Mouse (Mus musculus) hindbrain, embryonic 15.5 days (tissue): ENCODE measurements around the gene Rnft2. TPM values are rescaled to one million over a fixed set of nuclear protein-coding genes. Genes with fewer than 3 reads are reported as not detected.
A peak's percentile ranks its signal among the peaks of the same experiment; 100 is the strongest.

ENCODE experiments used
- ATAC-seq: fragments of 200-750 bp; cut with Nextera tagmentation; 2 replicates; pipeline ENCODE4 v1.8.0; 2017; ENCODE audit warnings: low read depth, moderate number of reproducible peaks, moderate TSS enrichment; ENCODE audit not compliant: low FRiP score
- H3K27ac ChIP-seq: fragments of 300-500 bp; sonication (generic); replicated peaks from 2 replicates; pipeline ENCODE4 v1.5.1; 2015; ENCODE audit warnings: mild to moderate bottlenecking, inconsistent platforms
- H3K27me3 ChIP-seq: fragments of 300-500 bp; sonication (generic); 2 replicates; pipeline ENCODE4 v1.6.1; 2015; ENCODE audit warnings: control low read depth, inconsistent platforms
- H3K36me3 ChIP-seq: fragments of 300-500 bp; sonication (generic); 2 replicates; pipeline ENCODE4 v1.6.1; 2015; ENCODE audit warnings: control low read depth, inconsistent platforms
- H3K4me1 ChIP-seq: fragments of 300-500 bp; sonication (generic); replicated peaks from 2 replicates; pipeline ENCODE4 v1.6.1; 2015; ENCODE audit warnings: control low read depth, inconsistent platforms
- H3K4me2 ChIP-seq: fragments of 300-500 bp; sonication (generic); 2 replicates; pipeline ENCODE4 v1.6.1; 2015; ENCODE audit warnings: moderate library complexity, mild to moderate bottlenecking, inconsistent platforms
- H3K4me3 ChIP-seq: fragments of 300-500 bp; sonication (generic); 2 replicates; pipeline ENCODE4 v1.5.1; 2015; ENCODE audit warnings: mild to moderate bottlenecking, inconsistent platforms
- H3K9ac ChIP-seq: fragments of 300-500 bp; sonication (generic); 2 replicates; pipeline ENCODE4 v1.6.1; 2015; ENCODE audit warnings: inconsistent platforms
- H3K9me3 ChIP-seq: fragments of 300-500 bp; sonication (generic); 2 replicates; pipeline ENCODE4 v1.6.1; 2016; ENCODE audit warnings: control low read depth, inconsistent platforms
- WGBS: fragments of 180-500 bp; shearing (Covaris S2); methylation state at CpG from one replicate; pipeline ENCODE4 v1.1.7; 2015; 5-methylcytosine and 5-hydroxymethylcytosine counted together
- polyA plus RNA-seq: library from polyadenylated mRNA; unstranded; fragments of >200 nt; fragmentation: Nextera tagmentation; extraction: Ambion mirVana; gene quantifications from 2 replicates; pipeline ENCODE4 v1.2.1, GENCODE M21; 2015

Rnft2 gene
- polyA plus RNA-seq, 1 experiment from 2014 or later = 13.6 TPM

GRCm38 (mm10) chr5:118169222-118170221, 75.4 kb downstream of the Rnft2 start:
- Histone ChIP-seq H3K36me3 (no peaks in the 10 kb centered on the region), H3K27ac (no peak overlapping the region), H3K27me3 (peaks cover 48% of the 10 kb centered on the region), H3K9ac (peak overlapping the region; percentile 74), H3K9me3 (no peaks in the 10 kb centered on the region), H3K4me3 (peak overlapping the region; percentile 63), H3K4me1 (peaks cover 36% of the 10 kb centered on the region), H3K4me2 (peak overlapping the region; percentile 98)
- WGBS = under 1% methylated on average over 81 of the region's 117 CpGs
- ATAC-seq = peak; percentile 59

- H3K4me3 ChIP-seq = no peak overlapping the region
- no peaks in the 10 kb centered on the region for H3K9me3 ChIP-seq
- H3K4me2 ChIP-seq = no peak overlapping the region
- H3K9ac ChIP-seq = no peak overlapping the region
- H3K4me1 ChIP-seq = peaks cover 33% of the 10 kb centered on the region
- H3K36me3 ChIP-seq = no peaks in the 10 kb centered on the region
- no peak for ATAC-seq
- H3K27ac ChIP-seq = no peak overlapping the region
- H3K27me3 ChIP-seq = peaks cover 35% of the 10 kb centered on the region
- WGBS = 46% methylated on average over 8 of the region's 8 CpGs
Measured at GRCm38 (mm10) chr5:118167561-118167995, 77.3 kb downstream of the Rnft2 start.

- Histone ChIP-seq H3K27ac (no peak overlapping the region), H3K9ac (no peak overlapping the region), H3K4me3 (no peak overlapping the region), H3K27me3 (peaks cover 31% of the 10 kb centered on the region), H3K9me3 (no peaks in the 10 kb centered on the region), H3K36me3 (no peaks in the 10 kb centered on the region), H3K4me2 (no peak overlapping the region), H3K4me1 (peaks cover 16% of the 10 kb centered on the region; the same call in 1 of the 2 replicates)
- no peak for ATAC-seq
Measured at GRCm38 (mm10) chr5:118165462-118165861, 79.5 kb downstream of the Rnft2 start.

DNA sequence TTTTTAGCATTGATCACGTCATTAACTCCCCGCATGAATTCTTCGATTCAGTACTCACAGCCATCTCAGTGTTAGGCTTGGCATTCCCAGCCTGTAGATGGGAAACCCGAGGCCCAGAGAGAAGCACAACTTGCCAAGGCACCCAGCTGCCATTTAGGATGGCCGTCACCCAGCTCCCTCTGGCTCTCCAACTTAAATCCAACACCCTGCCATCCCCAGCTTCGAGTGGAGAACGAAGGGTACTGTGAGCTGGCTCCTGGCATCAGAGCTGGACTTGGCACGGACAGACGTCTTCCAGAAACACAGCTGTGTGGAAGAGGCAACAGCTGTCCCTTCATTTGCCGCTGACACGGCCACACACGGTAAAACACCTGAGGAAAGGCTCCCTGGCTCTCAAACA, 80.3 kb downstream of the Rnft2 start, which contains the start of gene Hrk:
TSS of gene Hrk (plus strand) at position 68 of the 400 bp plus-strand sequence.
- Histone ChIP-seq H3K4me2 (no peak within 1 kb of the TSS), H3K9me3 (no peaks in the 10 kb centered on the region), H3K4me1 (peaks cover 10% of the 10 kb centered on the region; the same call in 1 of the 2 replicates), H3K27me3 (peaks cover 29% of the 10 kb centered on the region), H3K4me3 (no peak within 1 kb of the TSS), H3K27ac (no peak within 1 kb of the TSS), H3K9ac (no peak within 1 kb of the TSS), H3K36me3 (no peaks in the 10 kb centered on the region)
- 58% methylated on average over 12 of the region's 12 CpGs for WGBS
- no peak for ATAC-seq

DNA sequence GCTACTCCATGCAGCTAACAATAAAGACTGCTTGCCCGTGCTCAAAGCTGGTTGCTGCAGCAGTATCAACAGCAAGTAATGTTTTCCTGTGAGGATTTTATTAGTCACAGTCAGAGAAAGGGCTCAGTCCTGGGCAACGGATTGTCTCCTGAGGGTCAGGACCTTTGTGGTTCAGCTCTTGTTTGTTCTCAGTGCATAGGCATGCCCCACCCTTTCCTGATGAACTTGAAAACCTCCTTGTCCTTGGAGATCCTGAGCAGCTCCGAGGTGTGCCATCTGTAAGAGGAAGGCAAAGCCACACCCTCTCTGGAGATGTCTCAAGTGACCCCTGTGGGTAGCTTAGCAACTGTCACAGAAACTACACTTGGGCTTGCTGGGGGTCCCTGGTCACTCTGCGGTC, 84.2 kb downstream of the Rnft2 start:
- Histone ChIP-seq H3K36me3 (no peaks in the 10 kb centered on the region), H3K4me1 (no peaks in the 10 kb centered on the region), H3K27ac (no peak overlapping the region), H3K4me3 (no peak overlapping the region), H3K9me3 (no peaks in the 10 kb centered on the region), H3K27me3 (peaks cover 16% of the 10 kb centered on the region), H3K4me2 (no peak overlapping the region), H3K9ac (no peak overlapping the region)
- no peak for ATAC-seq
- 44% methylated on average over 4 of the region's 4 CpGs for WGBS

GRCm38 (mm10) chr5:118156976-118157375, 87.9 kb downstream of the Rnft2 start:
- H3K36me3 ChIP-seq = no peaks in the 10 kb centered on the region
- no peak overlapping the region for H3K4me3 ChIP-seq
- no peaks in the 10 kb centered on the region for H3K9me3 ChIP-seq
- H3K27ac ChIP-seq = no peak overlapping the region
- WGBS = 62% methylated on average over 4 of the region's 4 CpGs
- peaks cover 24% of the 10 kb centered on the region for H3K4me1 ChIP-seq
- H3K9ac ChIP-seq = no peak overlapping the region
- H3K27me3 ChIP-seq = peaks cover 6% of the 10 kb centered on the region
- no peak overlapping the region for H3K4me2 ChIP-seq
- no peak for ATAC-seq

DNA sequence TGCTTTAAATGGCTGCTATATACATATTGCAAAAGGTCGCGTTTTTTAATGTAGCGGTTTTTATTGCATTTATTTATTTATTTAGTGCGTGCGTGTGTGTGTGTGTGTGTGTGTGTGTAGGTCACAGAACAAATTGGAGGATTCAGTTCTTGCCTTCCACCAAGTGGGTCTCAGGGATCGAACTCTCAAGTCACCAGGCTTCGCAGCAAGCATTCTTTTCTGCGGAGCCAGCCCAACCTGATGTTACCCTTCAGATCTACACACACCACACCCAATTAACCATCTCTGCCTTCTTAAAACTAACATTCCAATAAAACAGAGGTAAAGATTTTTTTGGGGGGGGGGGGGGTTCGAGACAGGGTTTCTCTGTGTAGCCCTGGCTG, 89.4 kb downstream of the Rnft2 start:
- Histone ChIP-seq H3K4me3 (peak overlapping the region; percentile 79), H3K36me3 (peaks cover 3% of the 10 kb centered on the region; the same call in 1 of the 2 replicates), H3K9me3 (no peaks in the 10 kb centered on the region), H3K4me2 (peak overlapping the region; percentile 80), H3K4me1 (peaks cover 25% of the 10 kb centered on the region), H3K9ac (peak overlapping the region; percentile 95; the same call in 1 of the 2 replicates), H3K27ac (peak overlapping the region; percentile 73; the same call in 1 of the 2 replicates), H3K27me3 (no peaks in the 10 kb centered on the region)
- no peak; the same call in 1 of the 2 replicates for ATAC-seq
- 19% methylated on average over 9 of the region's 9 CpGs for WGBS

- peaks cover 25% of the 10 kb centered on the region for H3K4me1 ChIP-seq
- peak within 1 kb of the TSS; percentile 95 for H3K9ac ChIP-seq
- peak within 1 kb of the TSS; percentile 80 for H3K4me2 ChIP-seq
- peak; percentile 90 for ATAC-seq
- under 1% methylated on average over 62 of the region's 67 CpGs for WGBS
- no peaks in the 10 kb centered on the region for H3K9me3 ChIP-seq
- H3K27me3 ChIP-seq = no peaks in the 10 kb centered on the region
- peak within 1 kb of the TSS; percentile 79 for H3K4me3 ChIP-seq
- peaks cover 3% of the 10 kb centered on the region; the same call in 1 of the 2 replicates for H3K36me3 ChIP-seq
- H3K27ac ChIP-seq = peak within 1 kb of the TSS; percentile 73
Measured at GRCm38 (mm10) chr5:118154839-118155564, 89.9 kb downstream of the Rnft2 start, which contains the start of gene Fbxw8. Fbxw8 (minus strand) TSS chr5:118155464.

DNA sequence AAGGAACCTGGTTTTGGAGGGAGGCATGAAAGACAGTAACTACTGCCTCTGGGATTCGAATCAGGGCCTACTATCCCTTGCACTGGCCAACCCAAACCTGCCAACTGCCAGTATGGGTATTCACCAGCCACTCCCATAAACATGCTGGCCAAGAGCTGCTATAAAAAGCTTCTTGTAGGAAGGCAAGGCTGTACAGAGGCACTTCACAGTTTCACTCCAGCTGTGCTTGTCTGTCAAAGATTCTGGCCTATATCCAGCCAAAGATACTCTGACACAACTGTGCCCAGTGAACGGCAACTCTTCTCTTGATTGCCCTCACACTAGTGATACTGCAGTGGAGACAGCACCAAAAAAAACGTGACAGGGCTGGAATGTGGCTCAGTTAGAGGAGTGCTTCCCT, 95.2 kb downstream of the Rnft2 start:
- Histone ChIP-seq H3K4me1 (peaks cover 53% of the 10 kb centered on the region), H3K27ac (no peak overlapping the region)

DNA sequence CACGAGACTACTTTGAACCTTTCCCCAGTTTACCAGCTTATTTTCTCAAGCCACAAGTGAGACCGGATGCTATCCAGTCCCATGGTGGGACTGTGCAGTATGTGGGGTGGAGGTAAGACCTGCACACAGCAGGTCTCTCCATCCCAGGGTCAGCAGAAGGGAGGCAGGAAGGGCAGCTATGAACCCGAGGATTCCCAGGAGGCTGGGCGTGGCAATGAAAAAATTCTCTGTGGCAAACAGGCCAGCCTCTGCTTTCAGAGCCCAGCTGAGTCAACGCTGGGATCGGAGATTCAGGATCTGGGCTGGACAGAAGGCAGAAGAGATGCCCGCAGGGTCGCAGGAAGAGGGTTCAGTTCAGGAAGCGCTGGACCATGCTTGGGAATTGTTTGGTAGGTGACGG, 97.7 kb downstream of the Rnft2 start:
- 0 out of 2 replicates have a peak overlapping the region, but pooled peaks have one; percentile 60 for H3K27ac ChIP-seq
- H3K4me2 ChIP-seq = no peak overlapping the region
- H3K4me3 ChIP-seq = no peak overlapping the region
- H3K27me3 ChIP-seq = no peaks in the 10 kb centered on the region
- H3K9ac ChIP-seq = no peak overlapping the region
- H3K36me3 ChIP-seq = peaks cover 5% of the 10 kb centered on the region; the same call in 1 of the 2 replicates
- 81% methylated on average over 10 of the region's 10 CpGs for WGBS
- no peak for ATAC-seq
- H3K4me1 ChIP-seq = peaks cover 41% of the 10 kb centered on the region
- no peaks in the 10 kb centered on the region for H3K9me3 ChIP-seq

More for the DNA sequence above, 95.2 kb downstream of the Rnft2 start:
- Histone ChIP-seq H3K36me3 (peaks cover 3% of the 10 kb centered on the region; the same call in 1 of the 2 replicates), H3K4me2 (no peak overlapping the region), H3K4me3 (no peak overlapping the region), H3K27me3 (no peaks in the 10 kb centered on the region), H3K9me3 (no peaks in the 10 kb centered on the region), H3K9ac (no peak overlapping the region)
- 79% methylated on average over 3 of the region's 3 CpGs for WGBS
- ATAC-seq = no peak

GRCm38 (mm10) chr5:118145999-118146679, 98.8 kb downstream of the Rnft2 start:
- H3K36me3 ChIP-seq = peaks cover 12% of the 10 kb centered on the region
- 0 out of 2 replicates have a peak overlapping the region, but pooled peaks have one; percentile 3 for H3K4me2 ChIP-seq
- H3K27ac ChIP-seq = peak overlapping the region; percentile 60
- no peaks in the 10 kb centered on the region for H3K9me3 ChIP-seq
- H3K9ac ChIP-seq = no peak overlapping the region
- no peak for ATAC-seq
- peaks cover 37% of the 10 kb centered on the region for H3K4me1 ChIP-seq
- no peaks in the 10 kb centered on the region for H3K27me3 ChIP-seq
- no peak overlapping the region for H3K4me3 ChIP-seq
- WGBS = 54% methylated on average over 15 of the region's 15 CpGs
